Mouse (Mus musculus) embryonic fibroblast, embryonic 13.5 days (primary cell): ENCODE results near the gene 1110065P20Rik.

Experiments used
- CTCF ChIP-seq: IDR thresholded peaks from 2 replicates; pipeline ENCODE4 v1.5.1; 2011; ENCODE audit warnings: mild to moderate bottlenecking, control low read depth, low read length, moderate library complexity, borderline replicate concordance; ENCODE audit not compliant: insufficient read depth
- POLR2A ChIP-seq: IDR thresholded peaks from 2 replicates; pipeline ENCODE4 v1.6.1; 2011; ENCODE audit warnings: low read depth, mild to moderate bottlenecking, control low read depth, low read length, moderate library complexity

DNA sequence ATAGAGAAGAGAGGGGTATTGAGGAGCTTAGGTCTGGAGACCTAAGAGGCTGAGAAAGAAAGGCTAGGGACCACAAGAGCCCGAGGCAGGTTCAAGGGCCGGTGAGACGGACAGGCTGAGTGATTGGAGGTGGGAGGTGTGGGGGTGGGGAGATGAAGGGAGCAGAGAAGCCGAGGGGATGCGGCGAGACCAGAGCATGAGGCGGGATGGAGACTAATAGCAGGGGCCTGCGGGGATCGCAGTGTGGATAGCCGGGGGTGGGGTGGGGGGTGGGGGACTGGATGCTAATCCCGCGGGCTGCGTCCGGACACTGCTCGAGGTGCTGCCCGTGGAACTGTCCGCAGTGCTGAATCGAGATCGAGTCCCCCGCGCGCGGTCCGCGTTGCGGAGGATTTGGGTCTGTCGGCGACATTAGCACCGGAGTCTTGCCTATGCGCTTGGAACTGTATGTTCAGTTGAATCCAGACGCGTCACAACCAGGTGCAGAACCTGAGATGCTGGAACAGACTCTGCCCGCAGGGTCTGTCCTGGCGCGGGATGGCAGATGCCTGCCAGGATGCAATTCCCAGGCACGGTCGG lies 31.2 kb upstream of the 1110065P20Rik start:
- TF ChIP-seq POLR2A (no peak), CTCF (no peak)
